22 mouse cellular contexts compared by ENCODE assay signal in the genomic region with DNA sequence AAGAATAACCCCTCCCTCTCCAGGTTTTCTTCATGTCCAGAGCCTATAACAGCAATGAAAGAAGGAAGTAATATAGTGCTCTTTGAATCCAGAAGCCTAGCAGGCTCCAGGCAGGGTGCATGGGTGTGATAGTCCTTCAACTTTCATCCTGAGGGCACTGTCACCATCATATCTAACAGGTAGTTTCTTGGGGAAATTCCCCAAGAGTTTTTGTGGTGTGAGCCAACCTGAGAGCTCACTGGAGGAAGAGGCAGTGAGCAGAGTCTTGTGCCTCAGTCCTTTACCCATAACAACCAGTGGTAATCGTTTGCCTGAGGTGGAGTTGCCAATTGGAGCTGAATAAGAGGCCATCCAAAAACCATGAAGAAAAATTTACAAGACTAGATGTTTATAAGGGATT.
A peak's percentile ranks its signal among the peaks of the same experiment; 100 is the strongest.
DNase-seq lines count a peak whose midpoint lies in the region; ATAC-seq and TF ChIP-seq lines count a peak whose summit lies in the region.
"Had no signal": no experiment of that assay in that cellular context is flagged by ENCODE, and none has a peak within 500 bp of the region (broad histone marks: within the 10 kb centered on the region; RNA-seq: fewer than 3 reads in every experiment).

No protein-coding gene starts in this region.

- no peak for TF ChIP-seq POLR2A in CH12.LX (IDR thresholded peaks at IDR 0.05; ENCODE audit: low read depth, low read length)

- intact Hi-C loops in heart, postnatal 10 days (cut with DNase I): no loop called here

- no peak for TF ChIP-seq RAD21 in CH12.LX (IDR thresholded peaks at IDR 0.05; ENCODE audit: low read depth, low read length)

- no peak overlapping the region for H3K4me3 ChIP-seq in intestine, postnatal 0 days (ENCODE audit: low read depth, low read length)
- no peak overlapping the region for H3K4me3 ChIP-seq in intestine, embryonic 16.5 days (ENCODE audit: low read length)
- no peak overlapping the region for H3K4me3 ChIP-seq in CH12.LX (replicated peaks in 1 of 3; ENCODE audit: low read depth in 2 of 3, low read length in 2 of 3, poor library complexity in 1 of 3)
- H3K4me3 ChIP-seq: embryonic facial prominence, embryonic 10.5 days; embryonic facial prominence, embryonic 12.5 days; forebrain, embryonic 13.5 days; forebrain, embryonic 15.5 days had no signal

- peak; percentile 54 for DNase-seq in CH12.LX (ENCODE audit: extremely low read depth)
- no peak for DNase-seq in cerebellum, adult 11 months
- DNase-seq in heart, postnatal 10 days: no peak
- no peak for DNase-seq in layer of hippocampus, adult 9-10 months (ENCODE audit: low spot score)
- DNase-seq: adrenal gland, adult 8-10 months; adrenal gland, postnatal 14 days; adrenal gland, postnatal 36 days; B cell, adult 2 months; cerebellum, adult 11-12 months; cerebellum, adult 2 months; cerebellum, adult 9-10 months; cerebellum, postnatal 10 days; cerebellum, postnatal 25 days; forebrain, postnatal 0 days had no signal

- no peaks in the 10 kb centered on the region for H3K27me3 ChIP-seq in intestine, postnatal 0 days (replicated peaks; ENCODE audit: control insufficient read depth, insufficient read depth, low read length)
- H3K27me3 ChIP-seq in intestine, embryonic 16.5 days (replicated peaks; ENCODE audit: control insufficient read depth, insufficient read depth, low read length): no peaks in the 10 kb centered on the region; the same call in 1 of the 2 replicates
- no peaks in the 10 kb centered on the region for H3K27me3 ChIP-seq in CH12.LX (replicated peaks)
- H3K27me3 ChIP-seq: embryonic facial prominence, embryonic 12.5 days; forebrain, embryonic 13.5 days; forebrain, embryonic 15.5 days had no signal

- no peaks in the 10 kb centered on the region for H3K9me3 ChIP-seq in intestine, postnatal 0 days (ENCODE audit: control insufficient read depth)
- no peaks in the 10 kb centered on the region for H3K9me3 ChIP-seq in intestine, embryonic 16.5 days (ENCODE audit: control insufficient read depth, low read length)
- H3K9me3 ChIP-seq in CH12.LX (replicated peaks; ENCODE audit: low read length): no peaks in the 10 kb centered on the region
- H3K9me3 ChIP-seq: embryonic facial prominence, embryonic 10.5 days; embryonic facial prominence, embryonic 12.5 days; forebrain, embryonic 13.5 days; forebrain, embryonic 15.5 days had no signal

- H3K79me2 ChIP-seq in CH12.LX (replicated peaks; ENCODE audit: control insufficient read depth, extremely low read depth, insufficient read depth, poor library complexity, severe bottlenecking): no peaks in the 10 kb centered on the region

- in situ Hi-C loops in CH12.LX (cut with MboI; ENCODE audit: low pct_ligation_motif_present, low pct_unique_long_range_greater_than_20kb, low sequenced_read_pairs): loop anchor here (25.0 kb wide), 1 partner anchor 905 kb away; no protein-coding TSS in a partner anchor

- H3K4me1 ChIP-seq in intestine, postnatal 0 days (replicated peaks; ENCODE audit: control insufficient read depth, insufficient read depth, low read length): no peaks in the 10 kb centered on the region
- no peaks in the 10 kb centered on the region for H3K4me1 ChIP-seq in intestine, embryonic 16.5 days (ENCODE audit: control insufficient read depth, insufficient read depth, low read length)
- peaks cover 0 to 36% of the 10 kb centered on the region in 2 experiments; a peak in 2 of 4 replicates for H3K4me1 ChIP-seq in CH12.LX (ENCODE audit: control insufficient read depth in 1 of 2, insufficient read depth in 2 of 2)
- H3K4me1 ChIP-seq: embryonic facial prominence, embryonic 10.5 days; embryonic facial prominence, embryonic 12.5 days; forebrain, embryonic 13.5 days; forebrain, embryonic 15.5 days had no signal

- H3K36me3 ChIP-seq in intestine, postnatal 0 days (ENCODE audit: control insufficient read depth, insufficient read depth): no peaks in the 10 kb centered on the region
- no peaks in the 10 kb centered on the region for H3K36me3 ChIP-seq in intestine, embryonic 16.5 days (ENCODE audit: control insufficient read depth, insufficient read depth, low read length)
- no peaks in the 10 kb centered on the region for H3K36me3 ChIP-seq in CH12.LX (replicated peaks in 1 of 2; ENCODE audit: control insufficient read depth in 1 of 2, insufficient read depth in 1 of 2, low read length in 1 of 2)
- H3K36me3 ChIP-seq: embryonic facial prominence, embryonic 10.5 days; embryonic facial prominence, embryonic 12.5 days; forebrain, embryonic 15.5 days had no signal

- no peak overlapping the region for H3K27ac ChIP-seq in intestine, postnatal 0 days (ENCODE audit: low read depth, low read length)
- no peak overlapping the region for H3K27ac ChIP-seq in intestine, embryonic 16.5 days (ENCODE audit: low read length)
- H3K27ac ChIP-seq in CH12.LX (ENCODE audit: insufficient read depth, low read depth): no peak overlapping the region
- H3K27ac ChIP-seq: embryonic facial prominence, embryonic 10.5 days; embryonic facial prominence, embryonic 12.5 days; forebrain, embryonic 13.5 days; forebrain, embryonic 15.5 days had no signal

- ATAC-seq in intestine, postnatal 0 days: 0 out of 2 replicates have a peak, but pooled peaks have one; percentile 31
- no peak for ATAC-seq in intestine, embryonic 16.5 days
- ATAC-seq in granulocyte monocyte progenitor cell, adult 5-6 weeks (replicated peaks; ENCODE audit: poor library complexity, severe bottlenecking): peak; percentile 40
- ATAC-seq in inflammation-experienced regulatory T-cells, adult 6 months: peak; percentile 82
- ATAC-seq: forebrain, embryonic 13.5 days; forebrain, embryonic 15.5 days; forebrain, postnatal 0 days had no signal

- no peak overlapping the region for H3K4me2 ChIP-seq in intestine, postnatal 0 days (replicated peaks; ENCODE audit: low read depth)
- H3K4me2 ChIP-seq in intestine, embryonic 16.5 days (ENCODE audit: low read depth, low read length): no peak overlapping the region
- H3K4me2 ChIP-seq in CH12.LX (ENCODE audit: insufficient read depth, low read depth, poor library complexity, severe bottlenecking): no peak overlapping the region
- H3K4me2 ChIP-seq: embryonic facial prominence, embryonic 12.5 days; forebrain, embryonic 13.5 days; forebrain, embryonic 15.5 days had no signal

- TF ChIP-seq CTCF in intestine, postnatal 0 days (IDR thresholded peaks at IDR 0.05; ENCODE audit: low read depth): no peak
- TF ChIP-seq CTCF in CH12.LX (conservative IDR thresholded peaks at IDR 0.05 in 1 of 2, IDR thresholded peaks at IDR 0.05 in 1 of 2; ENCODE audit: low read depth in 2 of 2, low read length in 2 of 2): no peak; a peak in 1 of 4 replicates

- dilution Hi-C loops in CH12.LX (cut with MboI; ENCODE audit: extremely low pct_ligation_motif_present, extremely low pct_unique_long_range_greater_than_20kb, low sequenced_read_pairs): no loop called here

- 78% methylated on average over 1 of the region's 1 CpGs for WGBS in intestine, postnatal 0 days
- WGBS in intestine, embryonic 16.5 days: 74% methylated on average over 1 of the region's 1 CpGs

- TF ChIP-seq EP300 in CH12.LX (IDR thresholded peaks at IDR 0.05; ENCODE audit: low read length): peak; percentile 29; the same call in 1 of the 2 replicates

- no peak overlapping the region for H3K9ac ChIP-seq in intestine, postnatal 0 days (ENCODE audit: low read depth, low read length)
- no peak overlapping the region for H3K9ac ChIP-seq in intestine, embryonic 16.5 days (ENCODE audit: low read depth, low read length)
- no peak overlapping the region for H3K9ac ChIP-seq in CH12.LX (ENCODE audit: insufficient read depth, low read depth)
- H3K9ac ChIP-seq: embryonic facial prominence, embryonic 12.5 days; forebrain, embryonic 13.5 days; forebrain, embryonic 15.5 days; forebrain, postnatal 0 days had no signal

TF ChIP-seq in CH12.LX, 34 proteins besides CTCF, POLR2A, EP300 and RAD21:
- TF ChIP-seq MAZ (IDR thresholded peaks at IDR 0.05; ENCODE audit: low read depth, low read length): no peak
- TF ChIP-seq TBP (conservative IDR thresholded peaks at IDR 0.05; ENCODE audit: low read depth, low read length): no peak
- no peak for TF ChIP-seq CHD1 (IDR thresholded peaks at IDR 0.05; ENCODE audit: low read depth, low read length)
- TF ChIP-seq USF2 (conservative IDR thresholded peaks at IDR 0.05; ENCODE audit: low read depth, low read length): no peak
- no peak for TF ChIP-seq ZNF384 (IDR thresholded peaks at IDR 0.05; ENCODE audit: low read depth, low read length)
- no peak for TF ChIP-seq MAX (IDR thresholded peaks at IDR 0.05; ENCODE audit: low read length)
- TF ChIP-seq RCOR1 (conservative IDR thresholded peaks at IDR 0.05; ENCODE audit: low read depth, low read length): no peak
- TF ChIP-seq ETS1 (conservative IDR thresholded peaks at IDR 0.05; ENCODE audit: low read depth, low read length): no peak
- no peak for TF ChIP-seq JUN (IDR thresholded peaks at IDR 0.05; ENCODE audit: insufficient read depth, low read depth, low read length)
- no peak for TF ChIP-seq ZKSCAN1 (IDR thresholded peaks at IDR 0.05; ENCODE audit: borderline replicate concordance, low read depth, low read length)
- TF ChIP-seq KAT2A (IDR thresholded peaks at IDR 0.05; ENCODE audit: insufficient replicate concordance, low read length): no peak
- no peak for TF ChIP-seq HCFC1 (IDR thresholded peaks at IDR 0.05; ENCODE audit: low read depth, low read length)
- no peak for TF ChIP-seq E2F4 (IDR thresholded peaks at IDR 0.05; ENCODE audit: insufficient replicate concordance, low read depth, low read length)
- TF ChIP-seq MXI1 (IDR thresholded peaks at IDR 0.05; ENCODE audit: low read depth, low read length): no peak
- no peak for TF ChIP-seq ELF1 (IDR thresholded peaks at IDR 0.05; ENCODE audit: low read depth, low read length)
- no peak for TF ChIP-seq ZMIZ1 (IDR thresholded peaks at IDR 0.05; ENCODE audit: low read depth, low read length)
- TF ChIP-seq SMC3 (IDR thresholded peaks at IDR 0.05; ENCODE audit: low read depth, low read length): no peak
- TF ChIP-seq CHD2 (IDR thresholded peaks at IDR 0.05; ENCODE audit: low read length): no peak
- no peak for TF ChIP-seq USF1 (IDR thresholded peaks at IDR 0.05; ENCODE audit: low read depth, low read length)
